ENCODE assay signal across 13 mouse cellular contexts in the genomic region with DNA sequence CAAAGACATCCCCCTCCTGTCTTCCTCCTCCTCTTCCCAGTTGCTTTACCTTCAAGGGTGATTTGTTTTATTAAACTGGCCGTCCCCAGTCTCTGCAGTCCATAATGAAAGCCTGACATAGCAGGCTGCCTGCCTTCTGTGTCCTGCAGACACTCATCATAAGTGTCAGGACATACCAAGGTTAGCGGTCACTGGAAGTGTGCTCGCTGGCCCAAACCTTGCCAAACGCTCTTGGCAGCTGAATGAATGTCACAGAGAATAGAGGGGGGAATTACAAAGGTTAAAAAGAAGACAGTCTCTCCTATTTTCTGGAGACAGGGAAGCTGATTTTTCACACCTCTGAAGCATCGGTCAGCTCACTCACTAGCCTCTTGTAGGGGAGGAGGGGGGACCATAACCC. TPM values are rescaled to one million over a fixed set of nuclear protein-coding genes. Genes with fewer than 3 reads are reported as not detected.
A peak's percentile ranks its signal among the peaks of the same experiment; 100 is the strongest.
DNase-seq lines count a peak whose midpoint lies in the region; ATAC-seq and TF ChIP-seq lines count a peak whose summit lies in the region.
"Had no signal": no experiment of that assay in that cellular context is flagged by ENCODE, and none has a peak within 500 bp of the region (broad histone marks: within the 10 kb centered on the region; RNA-seq: fewer than 3 reads in every experiment).

No protein-coding gene starts in this region.

- intact Hi-C loops in left cerebral cortex, postnatal 14 days (cut with DNase I) = no loop called here

- ATAC-seq in lung, postnatal 0 days = no peak
- ATAC-seq in hindbrain, embryonic 14.5 days (ENCODE audit: low FRiP score) = no peak; the same call in 1 of the 2 replicates

- no peak overlapping the region for H3K9ac ChIP-seq in lung, postnatal 0 days (replicated peaks; ENCODE audit: low read depth)
- H3K9ac ChIP-seq in hindbrain, embryonic 14.5 days = no peak overlapping the region
- H3K9ac ChIP-seq: limb, embryonic 15.5 days had no signal

- no peaks in the 10 kb centered on the region for H3K4me1 ChIP-seq in lung, postnatal 0 days (ENCODE audit: insufficient read depth, low read depth, low read length)
- H3K4me1 ChIP-seq in heart, embryonic 10.5 days = peaks cover 72% of the 10 kb centered on the region
- H3K4me1 ChIP-seq in hindbrain, embryonic 14.5 days (replicated peaks; ENCODE audit: control insufficient read depth, insufficient read depth, low read length) = peaks cover 15% of the 10 kb centered on the region
- H3K4me1 ChIP-seq: limb, embryonic 15.5 days had no signal

- H3K9me3 ChIP-seq in lung, postnatal 0 days (ENCODE audit: low read length) = no peaks in the 10 kb centered on the region
- H3K9me3 ChIP-seq in heart, embryonic 10.5 days = no peaks in the 10 kb centered on the region
- H3K9me3 ChIP-seq in hindbrain, embryonic 14.5 days (ENCODE audit: control insufficient read depth, low read length) = no peaks in the 10 kb centered on the region
- H3K9me3 ChIP-seq: limb, embryonic 15.5 days had no signal

- H3K4me3 ChIP-seq in lung, postnatal 0 days (ENCODE audit: low read depth, low read length) = no peak overlapping the region
- H3K4me3 ChIP-seq in heart, embryonic 10.5 days = no peak overlapping the region
- no peak overlapping the region for H3K4me3 ChIP-seq in hindbrain, embryonic 14.5 days (replicated peaks; ENCODE audit: low read length)
- H3K4me3 ChIP-seq: limb, embryonic 15.5 days had no signal

- 43% methylated on average over 5 of the region's 5 CpGs for WGBS in lung, postnatal 0 days
- WGBS in heart, embryonic 10.5 days = 20% methylated on average over 5 of the region's 5 CpGs
- WGBS in hindbrain, embryonic 14.5 days = 13% methylated on average over 5 of the region's 5 CpGs

- H3K27ac ChIP-seq in lung, postnatal 0 days (ENCODE audit: low read length) = no peak overlapping the region
- peak overlapping the region; percentile 85 for H3K27ac ChIP-seq in heart, embryonic 10.5 days
- H3K27ac ChIP-seq in hindbrain, embryonic 14.5 days = 0 out of 2 replicates have a peak overlapping the region, but pooled peaks have one; percentile 1
- H3K27ac ChIP-seq: limb, embryonic 15.5 days had no signal

- H3K27me3 ChIP-seq in lung, postnatal 0 days (replicated peaks; ENCODE audit: insufficient read depth, low read length) = no peaks in the 10 kb centered on the region
- H3K27me3 ChIP-seq in heart, embryonic 10.5 days (ENCODE audit: insufficient read depth, poor library complexity, severe bottlenecking) = no peaks in the 10 kb centered on the region
- no peaks in the 10 kb centered on the region for H3K27me3 ChIP-seq in hindbrain, embryonic 14.5 days (ENCODE audit: control insufficient read depth, insufficient read depth, low read length)
- H3K27me3 ChIP-seq: limb, embryonic 15.5 days had no signal

- no peak for TF ChIP-seq EP300 in lung, postnatal 0 days (IDR thresholded peaks at IDR 0.05)

- H3K4me2 ChIP-seq in lung, postnatal 0 days (replicated peaks; ENCODE audit: low read depth, low read length) = no peak overlapping the region
- no peak overlapping the region for H3K4me2 ChIP-seq in hindbrain, embryonic 14.5 days (replicated peaks)
- H3K4me2 ChIP-seq: limb, embryonic 15.5 days had no signal

- no peak for TF ChIP-seq CTCF in lung, postnatal 0 days (IDR thresholded peaks at IDR 0.05)

- peak; percentile 37 for DNase-seq in embryo, embryonic 10 days (ENCODE audit: low spot score)
- no peak for DNase-seq in embryo, embryonic 11 days
- peak; percentile 8 for DNase-seq in lung, postnatal 0 days (ENCODE audit: low spot score)
- no peak for DNase-seq in lung, adult 18-20 months
- DNase-seq in heart, embryonic 10.5 days (ENCODE audit: low spot score) = no peak
- DNase-seq in hindbrain, embryonic 14.5 days (ENCODE audit: low spot score) = no peak
- DNase-seq in frontal cortex, postnatal 10 days (ENCODE audit: low spot score in 2 of 2) = no peak
- DNase-seq in left cerebral cortex, postnatal 14 days (ENCODE audit: low spot score in 2 of 2) = no peak
- DNase-seq: cerebellum, adult 8-10 months; layer of hippocampus, adult 9-11 months had no signal

- H3K36me3 ChIP-seq in lung, postnatal 0 days (ENCODE audit: insufficient read depth, low read length) = no peaks in the 10 kb centered on the region
- peaks cover 16% of the 10 kb centered on the region; the same call in 1 of the 2 replicates for H3K36me3 ChIP-seq in heart, embryonic 10.5 days
- peaks cover 3% of the 10 kb centered on the region; the same call in 1 of the 2 replicates for H3K36me3 ChIP-seq in hindbrain, embryonic 14.5 days (replicated peaks; ENCODE audit: control insufficient read depth, insufficient read depth)
- H3K36me3 ChIP-seq: limb, embryonic 15.5 days had no signal

RNA-seq across cellular contexts. Expression of a gene that starts 42.6 kb away (rescaled TPM):
- 1.1 and 1.5 TPM in 2 replicates for polyA plus RNA-seq in lung, postnatal 0 days (2015; fragmentation: Nextera tagmentation; extraction: Ambion mirVana)
- 13.3 and 17.3 TPM in 2 replicates for polyA plus RNA-seq in heart, embryonic 10.5 days (2016; fragmentation: Nextera tagmentation; extraction: Ambion mirVana)
- polyA plus RNA-seq in hindbrain, embryonic 14.5 days (2014; fragmentation: Nextera tagmentation; extraction: Ambion mirVana) = 9.6 and 9.7 TPM in 2 replicates
- 10 to 100 TPM in 1 of 2 experiments, 1 to 10 TPM in 1; 8.0 to 12.4 TPM for total RNA-seq in left cerebral cortex, postnatal 14 days (2021)
- total RNA-seq: megakaryocyte progenitor cell, adult 5-6 weeks; MEL had no signal

Comparison
In these comparisons a context has a peak if more than half of its experiments do, and no peak if none do; other contexts are left out.
1. DNase-seq: peak in embryo, embryonic 10 days (single experiment) and lung, postnatal 0 days (single experiment); none in embryo, embryonic 11 days (single experiment), lung, adult 18-20 months (0 of 2), heart, embryonic 10.5 days (single experiment), hindbrain, embryonic 14.5 days (single experiment), frontal cortex, postnatal 10 days (0 of 2) and left cerebral cortex, postnatal 14 days (0 of 2).